Mouse (Mus musculus) thymus, adult 2 months (tissue): Measurements from ENCODE around the gene Fat4. TPM values are rescaled to one million over a fixed set of nuclear protein-coding genes. Genes with fewer than 3 reads are reported as not detected.

Experiments used
- DNase-seq: peaks from one replicate; pipeline ENCODE4 v3.0.0; 2021
- H3K27ac ChIP-seq: fragments of 200-500 bp; 2 replicates; pipeline ENCODE4 v1.5.1; 2012; ENCODE audit warnings: low read length, control low read depth; ENCODE audit not compliant: control insufficient read depth, insufficient read depth
- H3K27me3 ChIP-seq: fragments of 200-500 bp; 2 replicates; pipeline ENCODE4 v1.6.1; 2012; ENCODE audit warnings: mild to moderate bottlenecking, low read length, moderate library complexity, mixed read lengths; ENCODE audit not compliant: control insufficient read depth, insufficient read depth
- H3K36me3 ChIP-seq: fragments of 200-500 bp; 2 replicates; pipeline ENCODE4 v1.6.1; 2012; ENCODE audit warnings: mild to moderate bottlenecking, low read length, moderate library complexity; ENCODE audit not compliant: control insufficient read depth, insufficient read depth
- H3K4me1 ChIP-seq: fragments of 200-500 bp; replicated peaks from 2 replicates; pipeline ENCODE4 v1.6.1; 2012; ENCODE audit warnings: low read length; ENCODE audit not compliant: control insufficient read depth, insufficient read depth
- H3K4me3 ChIP-seq: fragments of 200-500 bp; 2 replicates; pipeline ENCODE4 v1.5.1; 2012; ENCODE audit warnings: mild to moderate bottlenecking, low read length, control low read depth, moderate library complexity; ENCODE audit not compliant: control insufficient read depth, insufficient read depth
- CTCF ChIP-seq: fragments of 200-500 bp; IDR thresholded peaks from 2 replicates; pipeline ENCODE4 v1.5.1; 2012; ENCODE audit warnings: mild to moderate bottlenecking, control low read depth, low read length, moderate library complexity, borderline replicate concordance; ENCODE audit not compliant: control insufficient read depth, poor library complexity, insufficient read depth; ENCODE audit errors: extremely low read depth
- POLR2A ChIP-seq: fragments of 200-500 bp; IDR thresholded peaks from 2 replicates; pipeline ENCODE4 v1.6.1; 2012; ENCODE audit warnings: mild to moderate bottlenecking, low read length, control low read depth, moderate library complexity; ENCODE audit not compliant: control insufficient read depth, poor library complexity, insufficient read depth; ENCODE audit errors: extremely low read depth
- WGBS: fragments of 180-500 bp; shearing (Covaris S2); methylation state at CpG from one replicate; pipeline ENCODE4 v1.1.7; 2018; 5-methylcytosine and 5-hydroxymethylcytosine counted together
- polyA plus RNA-seq: library from polyadenylated mRNA; depleted of rRNA; stranded (reverse); fragments of >200 nt; gene quantifications from 2 replicates; pipeline ENCODE4 v1.2.3, GENCODE M21; 2012; rRNA removed

The Fat4 gene
- polyA plus RNA-seq: 0.94 and 1.1 TPM in 2 replicates

DNA sequence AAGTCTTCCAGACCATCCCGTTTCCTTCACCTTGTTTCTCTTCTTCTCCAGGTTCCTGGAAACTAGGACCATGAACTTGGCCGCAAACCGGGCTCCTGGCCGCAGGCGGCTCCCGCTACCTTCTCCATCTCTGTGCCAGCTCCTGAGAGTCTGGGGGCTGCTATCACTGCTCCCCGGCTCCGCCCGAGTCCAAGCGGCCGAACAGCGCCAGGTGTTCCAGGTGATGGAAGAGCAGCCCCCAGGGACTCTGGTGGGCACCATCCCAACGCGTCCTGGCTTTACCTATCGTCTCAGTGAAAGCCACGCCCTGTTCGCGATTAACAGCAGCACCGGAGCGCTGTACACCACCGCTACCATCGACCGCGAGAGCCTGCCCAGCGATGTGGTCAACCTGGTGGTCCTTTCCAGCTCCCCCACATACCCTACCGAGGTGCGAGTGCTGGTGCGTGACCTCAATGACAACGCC, at the start of gene Fat4:
Fat4 (plus strand) TSS at position 51 of the 466 bp plus-strand sequence.
- Histone ChIP-seq H3K4me1 (peaks cover 31% of the 10 kb centered on the region), H3K27me3 (peaks cover 12% of the 10 kb centered on the region; the same call in 1 of the 2 replicates), H3K4me3 (peak within 1 kb of the TSS; percentile 67), H3K27ac (no peak within 1 kb of the TSS), H3K36me3 (no peaks in the 10 kb centered on the region)
- WGBS: 5% methylated on average over 29 of the region's 29 CpGs
- no peak for DNase-seq
- TF ChIP-seq POLR2A: no peak
- no peak for TF ChIP-seq CTCF

- Histone ChIP-seq H3K27ac (no peak overlapping the region), H3K36me3 (no peaks in the 10 kb centered on the region), H3K4me3 (no peak overlapping the region), H3K27me3 (no peaks in the 10 kb centered on the region), H3K4me1 (no peaks in the 10 kb centered on the region)
- TF ChIP-seq CTCF (no peak), POLR2A (no peak)
- 32% methylated on average over 2 of the region's 2 CpGs for whole genome bisulfite sequencing
- DNase-seq: no peak
Observed at GRCm38 (mm10) chr3:38839438-38839837, 47.3 kb upstream of the Fat4 start.

GRCm38 (mm10) chr3:38843000-38843538, 43.7 kb upstream of the Fat4 start:
- Histone ChIP-seq H3K4me1 (peaks cover 14% of the 10 kb centered on the region), H3K4me3 (no peak overlapping the region), H3K27ac (no peak overlapping the region), H3K27me3 (no peaks in the 10 kb centered on the region), H3K36me3 (no peaks in the 10 kb centered on the region)
- WGBS: 93% methylated on average over 7 of the region's 7 CpGs
- no peak for DNase-seq
- TF ChIP-seq POLR2A (no peak), CTCF (no peak)

- peaks cover 21% of the 10 kb centered on the region for H3K4me1 ChIP-seq
- H3K36me3 ChIP-seq: no peaks in the 10 kb centered on the region
- 69% methylated on average over 11 of the region's 11 CpGs for WGBS
- no peak overlapping the region for H3K27ac ChIP-seq
- no peak for DNase-seq
- no peaks in the 10 kb centered on the region for H3K27me3 ChIP-seq
- TF ChIP-seq POLR2A: no peak
- no peak for TF ChIP-seq CTCF
- H3K4me3 ChIP-seq: no peak overlapping the region
Observed at GRCm38 (mm10) chr3:38846602-38847382, 39.9 kb upstream of the Fat4 start.

- 81% methylated on average over 3 of the region's 3 CpGs for WGBS
- peaks cover 23% of the 10 kb centered on the region for H3K4me1 ChIP-seq
- peak overlapping the region; percentile 77 for H3K27ac ChIP-seq
- no peaks in the 10 kb centered on the region for H3K36me3 ChIP-seq
- H3K4me3 ChIP-seq: no peak overlapping the region
- H3K27me3 ChIP-seq: no peaks in the 10 kb centered on the region
- no peak for TF ChIP-seq CTCF
- no peak for TF ChIP-seq POLR2A
- DNase-seq: no peak
Observed at GRCm38 (mm10) chr3:38849077-38849476, 37.7 kb upstream of the Fat4 start.

GRCm38 (mm10) chr3:38849536-38849935, 37.2 kb upstream of the Fat4 start:
- 44% methylated on average over 6 of the region's 6 CpGs for WGBS
- TF ChIP-seq CTCF (no peak), POLR2A (no peak)
- Histone ChIP-seq H3K4me3 (no peak overlapping the region), H3K27ac (no peak overlapping the region), H3K27me3 (no peaks in the 10 kb centered on the region), H3K4me1 (peaks cover 23% of the 10 kb centered on the region), H3K36me3 (no peaks in the 10 kb centered on the region)
- DNase-seq: peak; percentile 40

DNA sequence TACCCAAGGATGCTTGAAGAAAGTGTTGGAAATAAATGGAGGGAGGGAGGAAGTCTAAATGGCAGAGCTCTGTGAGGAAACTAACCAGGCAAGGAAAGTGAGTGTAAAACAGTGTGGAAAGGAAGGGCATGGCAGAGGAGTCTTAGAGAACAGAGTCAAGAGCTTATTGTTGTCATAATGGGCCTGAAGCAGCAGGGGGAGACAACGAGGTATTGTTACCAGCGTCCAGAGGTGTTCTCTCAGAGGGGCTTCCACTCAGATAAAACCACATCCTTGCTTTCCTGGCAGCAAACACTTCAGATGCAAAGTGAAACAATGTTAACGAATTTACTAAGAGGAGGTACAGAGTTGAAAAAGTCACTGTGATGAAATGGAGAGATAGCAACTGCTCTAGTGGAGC, 33.1 kb upstream of the Fat4 start:
- peaks cover 5% of the 10 kb centered on the region for H3K4me1 ChIP-seq
- WGBS: 2% methylated on average over 3 of the region's 3 CpGs
- no peak overlapping the region for H3K4me3 ChIP-seq
- no peak for TF ChIP-seq POLR2A
- TF ChIP-seq CTCF: no peak
- H3K36me3 ChIP-seq: no peaks in the 10 kb centered on the region
- no peaks in the 10 kb centered on the region for H3K27me3 ChIP-seq
- H3K27ac ChIP-seq: peak overlapping the region; percentile 73; the same call in 1 of the 2 replicates
- peak; percentile 66 for DNase-seq
